Mouse (Mus musculus) testis, adult 2 months (tissue): ENCODE measurements around the gene Catsper3. TPM values are rescaled to one million over a fixed set of nuclear protein-coding genes. Genes with fewer than 3 reads are reported as not detected.

Source experiments
- H3K27ac ChIP-seq: fragments of 200-500 bp; 2 replicates; pipeline ENCODE4 v1.5.1; 2012; ENCODE audit warnings: low read depth, low read length; ENCODE audit not compliant: control insufficient read depth, insufficient read depth
- H3K27me3 ChIP-seq: fragments of 200-500 bp; 2 replicates; pipeline ENCODE4 v1.6.1; 2012; ENCODE audit warnings: mild to moderate bottlenecking, low read length, moderate library complexity; ENCODE audit not compliant: control insufficient read depth, insufficient read depth
- H3K36me3 ChIP-seq: fragments of 200-500 bp; 2 replicates; pipeline ENCODE4 v1.6.1; 2012; ENCODE audit warnings: mild to moderate bottlenecking, low read length; ENCODE audit not compliant: control insufficient read depth, insufficient read depth
- H3K4me1 ChIP-seq: fragments of 200-500 bp; 2 replicates; pipeline ENCODE4 v1.6.1; 2012; ENCODE audit warnings: low read length; ENCODE audit not compliant: control insufficient read depth, insufficient read depth
- H3K4me3 ChIP-seq: fragments of 200-500 bp; 2 replicates; pipeline ENCODE4 v1.5.1; 2012; ENCODE audit warnings: low read depth, mild to moderate bottlenecking, low read length, moderate library complexity, mixed read lengths; ENCODE audit not compliant: control insufficient read depth
- CTCF ChIP-seq: fragments of 200-500 bp; IDR thresholded peaks from 2 replicates; pipeline ENCODE4 v1.5.1; 2012; ENCODE audit warnings: low read depth, mild to moderate bottlenecking, inconsistent platforms, low read length, moderate library complexity; ENCODE audit not compliant: control insufficient read depth, insufficient read depth, insufficient replicate concordance
- POLR2A ChIP-seq: fragments of 200-500 bp; IDR thresholded peaks from 2 replicates; pipeline ENCODE4 v1.6.1; 2012; ENCODE audit warnings: low read depth, mild to moderate bottlenecking, inconsistent platforms, low read length, moderate library complexity; ENCODE audit not compliant: control insufficient read depth
- polyA plus RNA-seq: library from polyadenylated mRNA; depleted of rRNA; stranded (reverse); fragments of >200 nt; gene quantifications from 2 replicates; pipeline ENCODE4 v1.2.3, GENCODE M21; 2012

Gene Catsper3
- polyA plus RNA-seq, 1 experiment, result 111 TPM

- peaks cover 18% of the 10 kb centered on the region for H3K4me1 ChIP-seq
- H3K4me3 ChIP-seq, result no peak overlapping the region
- H3K36me3 ChIP-seq, result no peaks in the 10 kb centered on the region
- no peak overlapping the region for H3K27ac ChIP-seq
- H3K27me3 ChIP-seq, result peaks cover 9% of the 10 kb centered on the region
- no peak for TF ChIP-seq CTCF
- no peak for TF ChIP-seq POLR2A
Measured at GRCm38 (mm10) chr13:55831722-55832160, 47.4 kb downstream of the Catsper3 start.

DNA sequence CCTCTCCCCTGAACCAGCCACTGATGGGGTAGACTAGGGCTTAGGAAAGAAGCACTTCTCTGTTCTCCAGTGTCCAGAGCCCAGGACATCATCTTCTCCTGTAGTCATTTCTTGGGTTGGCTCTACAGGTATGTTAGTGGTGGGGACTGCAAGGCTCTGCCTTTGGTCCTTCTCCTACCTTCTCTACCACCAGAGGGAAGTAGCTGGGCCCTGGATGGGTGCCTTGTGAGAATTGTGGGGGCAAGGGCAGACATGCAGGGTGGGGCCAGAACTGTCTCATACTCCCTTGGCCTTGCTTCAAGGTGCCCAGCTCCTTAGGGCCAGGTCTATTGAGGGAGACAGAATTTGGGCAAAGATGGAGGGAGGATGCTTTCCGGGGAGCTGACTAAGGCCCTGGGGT lies 48.2 kb downstream of the Catsper3 start:
- TF ChIP-seq CTCF, result no peak
- TF ChIP-seq POLR2A, result no peak
- peaks cover 23% of the 10 kb centered on the region for H3K4me1 ChIP-seq
- no peak overlapping the region for H3K27ac ChIP-seq
- no peaks in the 10 kb centered on the region for H3K36me3 ChIP-seq
- no peak overlapping the region for H3K4me3 ChIP-seq
- H3K27me3 ChIP-seq, result peaks cover 13% of the 10 kb centered on the region

DNA sequence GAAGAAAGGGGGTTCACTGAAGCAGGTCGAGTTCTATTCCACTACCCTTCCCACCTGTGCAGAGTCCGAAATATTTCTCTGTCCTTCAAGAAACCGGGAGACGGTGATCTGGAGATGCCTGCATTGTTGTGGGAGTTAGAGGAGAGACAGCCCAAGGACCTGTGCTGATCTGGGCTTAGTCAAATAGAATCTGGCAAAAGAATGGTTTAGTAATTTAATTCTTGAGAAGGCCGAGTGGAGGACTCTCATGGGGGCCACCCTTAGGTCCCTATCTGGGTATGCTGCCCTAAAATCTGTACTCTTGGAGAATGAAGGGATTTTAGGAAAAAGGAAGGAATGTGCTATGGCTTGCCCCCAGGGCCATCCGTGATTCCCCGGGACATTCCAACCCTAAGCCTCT lies 49.6 kb downstream of the Catsper3 start:
- Histone ChIP-seq H3K4me3 (no peak overlapping the region), H3K4me1 (peaks cover 15% of the 10 kb centered on the region), H3K36me3 (no peaks in the 10 kb centered on the region), H3K27ac (no peak overlapping the region), H3K27me3 (peaks cover 13% of the 10 kb centered on the region)
- TF ChIP-seq CTCF, result no peak
- TF ChIP-seq POLR2A, result no peak

DNA sequence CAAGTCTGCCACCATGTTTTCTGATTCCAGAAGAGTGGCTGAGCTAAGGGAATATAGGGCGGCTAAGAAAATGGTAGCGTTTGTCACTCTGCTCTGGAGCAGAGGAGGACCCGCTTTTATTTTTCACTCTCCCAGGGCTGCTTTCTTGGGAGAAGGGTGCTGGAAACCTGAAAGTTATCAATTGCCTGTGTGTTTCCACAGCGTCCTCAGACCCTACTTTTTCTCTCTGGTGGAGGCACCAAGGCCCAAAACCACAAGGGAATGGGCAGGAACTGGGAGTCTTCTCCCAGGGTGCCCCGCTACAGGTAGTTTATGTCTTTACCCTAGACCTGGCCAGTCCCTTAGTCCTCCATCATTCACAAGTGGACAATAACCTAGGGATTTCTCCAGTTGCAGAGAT lies 50.3 kb downstream of the Catsper3 start:
- Histone ChIP-seq H3K36me3 (no peaks in the 10 kb centered on the region), H3K4me1 (peaks cover 15% of the 10 kb centered on the region), H3K4me3 (no peak overlapping the region), H3K27me3 (peaks cover 13% of the 10 kb centered on the region), H3K27ac (no peak overlapping the region)
- TF ChIP-seq CTCF (no peak), POLR2A (no peak)

GRCm38 (mm10) chr13:55835548-55836097 lies 51.3 kb downstream of the Catsper3 start:
- peaks cover 13% of the 10 kb centered on the region for H3K27me3 ChIP-seq
- no peaks in the 10 kb centered on the region for H3K36me3 ChIP-seq
- no peak overlapping the region for H3K4me3 ChIP-seq
- no peak for TF ChIP-seq POLR2A
- TF ChIP-seq CTCF, result no peak
- peaks cover 8% of the 10 kb centered on the region for H3K4me1 ChIP-seq
- no peak overlapping the region for H3K27ac ChIP-seq

- H3K4me3 ChIP-seq, result no peak within 1 kb of the TSS
- peaks cover 4% of the 10 kb centered on the region for H3K4me1 ChIP-seq
- peaks cover 11% of the 10 kb centered on the region for H3K27me3 ChIP-seq
Measured at GRCm38 (mm10) chr13:55836142-55836625, 51.8 kb downstream of the Catsper3 start, which contains the start of gene Pitx1. Pitx1 (minus strand) TSS chr13:55836192.

DNA sequence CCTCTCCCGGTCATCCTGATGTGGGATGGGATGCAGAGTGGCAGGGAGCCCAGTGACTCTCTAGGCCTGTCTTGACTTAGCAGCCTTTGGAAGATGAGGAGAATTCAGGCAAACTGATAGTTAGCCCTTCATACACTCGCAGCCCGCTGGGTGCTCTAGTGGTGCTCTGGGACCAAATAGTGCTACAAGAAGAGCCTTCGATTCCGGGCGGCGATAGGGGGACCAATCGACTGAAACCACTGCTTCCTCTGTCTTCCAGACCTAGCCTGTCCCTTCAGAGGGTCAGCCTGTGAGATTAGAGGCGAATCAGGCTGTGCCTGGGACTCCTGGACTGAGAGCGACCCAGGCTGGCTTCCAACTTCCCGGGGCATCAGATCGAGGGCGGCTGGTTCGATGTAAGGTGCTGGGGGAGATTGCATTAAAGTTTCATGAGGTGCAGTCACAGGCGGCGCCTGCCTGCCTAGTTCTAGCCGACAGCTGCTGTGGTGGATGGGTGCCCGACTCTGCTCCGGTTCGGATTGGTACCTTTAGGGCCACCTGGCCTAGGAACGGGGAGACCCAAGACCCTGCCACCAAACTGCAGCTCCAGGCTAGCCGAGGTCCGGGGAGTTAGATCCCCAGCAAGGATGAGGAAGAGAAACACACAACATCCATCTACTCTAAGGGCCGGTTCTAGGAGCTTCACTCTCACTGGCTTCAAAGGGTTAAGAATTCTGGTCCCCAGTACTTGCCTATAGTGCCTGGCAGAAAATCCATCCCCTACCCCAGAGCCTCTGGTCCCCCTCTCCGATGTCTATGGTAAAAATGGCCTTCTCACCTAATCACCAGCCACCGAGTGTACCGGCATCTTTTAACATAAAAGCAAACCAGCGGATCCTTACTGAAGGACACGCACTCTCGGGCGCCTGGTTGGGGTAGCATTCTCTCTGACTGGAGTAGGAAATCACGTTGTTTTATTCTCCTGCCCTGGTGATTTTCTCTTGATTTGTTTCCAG lies 52.7 kb downstream of the Catsper3 start:
- peaks cover 11% of the 10 kb centered on the region for H3K27me3 ChIP-seq
- H3K27ac ChIP-seq, result no peak overlapping the region
- no peaks in the 10 kb centered on the region for H3K36me3 ChIP-seq
- peaks cover 4% of the 10 kb centered on the region for H3K4me1 ChIP-seq
- H3K4me3 ChIP-seq, result no peak overlapping the region
- TF ChIP-seq CTCF (no peak), POLR2A (no peak)

More at GRCm38 (mm10) chr13:55836142-55836625, 51.8 kb downstream of the Catsper3 start, which contains the start of gene Pitx1:
- H3K36me3 ChIP-seq, result no peaks in the 10 kb centered on the region
- TF ChIP-seq POLR2A (no peak), CTCF (no peak)
- no peak within 1 kb of the TSS for H3K27ac ChIP-seq
